Mouse (Mus musculus) ES-E14 (cell line): ENCODE measurements around the gene Nav2.

Experiments
- CHD2 ChIP-seq: IDR thresholded peaks from 2 replicates; pipeline ENCODE4 v1.6.1; 2014; ENCODE audit warnings: mild to moderate bottlenecking, low read depth, low read length, inconsistent platforms
- HCFC1 ChIP-seq: IDR thresholded peaks from 2 replicates; pipeline ENCODE4 v1.6.1; 2012; ENCODE audit warnings: low read length, inconsistent platforms, borderline replicate concordance; ENCODE audit not compliant: insufficient read depth
- MAFK ChIP-seq: IDR thresholded peaks from 2 replicates; pipeline ENCODE4 v1.6.1; 2014; ENCODE audit warnings: mild to moderate bottlenecking, low read depth, low read length, inconsistent platforms; ENCODE audit not compliant: insufficient read depth
- ZC3H11A ChIP-seq: IDR thresholded peaks from 2 replicates; pipeline ENCODE4 v1.6.1; 2012; ENCODE audit warnings: low read depth, mild to moderate bottlenecking, inconsistent platforms, low read length, borderline replicate concordance
- ZNF384 ChIP-seq: IDR thresholded peaks from 2 replicates; pipeline ENCODE4 v1.6.1; 2012; ENCODE audit warnings: low read depth, low read length, inconsistent platforms

- TF ChIP-seq MAFK (no peak), ZC3H11A (no peak), CHD2 (no peak), ZNF384 (no peak), HCFC1 (no peak)
Observed at GRCm38 (mm10) chr7:49326136-49326722, 417.7 kb downstream of the Nav2 start.
